8 mouse cellular contexts compared by ENCODE assay signal in genomic region chr5:92924851-92925477, GRCm38 (mm10).
DNase-seq lines count a peak whose midpoint lies in the region; ATAC-seq and TF ChIP-seq lines count a peak whose summit lies in the region.

No protein-coding gene starts in this region.

- peaks cover 48% of the 10 kb centered on the region for H3K36me3 ChIP-seq in heart, embryonic 14.5 days (ENCODE audit: control insufficient read depth, insufficient read depth, low read length)
- peaks cover 7% of the 10 kb centered on the region for H3K36me3 ChIP-seq in kidney, embryonic 16.5 days (ENCODE audit: insufficient read depth, low read length)
- H3K36me3 ChIP-seq in stomach, postnatal 0 days (ENCODE audit: control insufficient read depth, insufficient read depth, low read length): peaks cover 2% of the 10 kb centered on the region; the same call in 1 of the 2 replicates

- peaks cover 25 to 55% of the 10 kb centered on the region in 2 experiments for H3K4me1 ChIP-seq in heart, embryonic 14.5 days (ENCODE audit: control insufficient read depth in 2 of 2, insufficient read depth in 2 of 2, low read length in 2 of 2)
- H3K4me1 ChIP-seq in kidney, embryonic 16.5 days (ENCODE audit: insufficient read depth, low read length): peaks cover 30% of the 10 kb centered on the region
- peaks cover 2% of the 10 kb centered on the region; the same call in 1 of the 2 replicates for H3K4me1 ChIP-seq in stomach, postnatal 0 days (replicated peaks; ENCODE audit: control insufficient read depth, insufficient read depth)

- H3K27me3 ChIP-seq in heart, embryonic 14.5 days (ENCODE audit: control insufficient read depth, insufficient read depth, low read length): no peaks in the 10 kb centered on the region
- H3K27me3 ChIP-seq in kidney, embryonic 16.5 days (ENCODE audit: insufficient read depth, low read length): no peaks in the 10 kb centered on the region
- H3K27me3 ChIP-seq in stomach, postnatal 0 days (ENCODE audit: control insufficient read depth, insufficient read depth, low read length): no peaks in the 10 kb centered on the region

- peak overlapping the region; percentile 51 for H3K4me2 ChIP-seq in heart, embryonic 14.5 days (ENCODE audit: low read length)
- peak overlapping the region; percentile 50 for H3K4me2 ChIP-seq in kidney, embryonic 16.5 days (replicated peaks; ENCODE audit: low read depth, low read length)
- peak overlapping the region; percentile 42 for H3K4me2 ChIP-seq in stomach, postnatal 0 days (replicated peaks; ENCODE audit: low read depth)

- no peaks in the 10 kb centered on the region for H3K9me3 ChIP-seq in heart, embryonic 14.5 days (ENCODE audit: control insufficient read depth, low read length)
- no peaks in the 10 kb centered on the region for H3K9me3 ChIP-seq in kidney, embryonic 16.5 days (ENCODE audit: low read length)
- H3K9me3 ChIP-seq in stomach, postnatal 0 days (ENCODE audit: control insufficient read depth, low read length): no peaks in the 10 kb centered on the region

- peak overlapping the region; percentile 51 for H3K9ac ChIP-seq in heart, embryonic 14.5 days (ENCODE audit: low read length)
- H3K9ac ChIP-seq in kidney, embryonic 16.5 days (replicated peaks; ENCODE audit: low read length): peak overlapping the region; percentile 49
- peak overlapping the region; percentile 18; the same call in 1 of the 2 replicates for H3K9ac ChIP-seq in stomach, postnatal 0 days (ENCODE audit: low read length)

- WGBS in heart, embryonic 14.5 days: 8% methylated on average over 17 of the region's 17 CpGs
- WGBS in kidney, embryonic 16.5 days: 11% methylated on average over 17 of the region's 17 CpGs
- WGBS in stomach, postnatal 0 days: 23% methylated on average over 17 of the region's 17 CpGs

- DNase-seq in urinary bladder, adult 18-20 months (ENCODE audit: low spot score in 2 of 2): peak; percentile 78
- no peak for DNase-seq in urinary bladder, postnatal 10 days (ENCODE audit: low spot score)
- DNase-seq in lung, postnatal 10 days: peak; percentile 71
- peak; percentile 94 for DNase-seq in stomach, postnatal 0 days (ENCODE audit: low spot score)
- no peak for DNase-seq in right cerebral cortex, adult 18-20 months
- DNase-seq in left cerebral cortex, adult 9 months (ENCODE audit: low spot score in 2 of 2): no peak

- TF ChIP-seq CTCF in stomach, postnatal 0 days (IDR thresholded peaks at IDR 0.05; ENCODE audit: low read depth): no peak

- peak overlapping the region; percentile 61 to 84 for H3K27ac ChIP-seq in heart, embryonic 14.5 days (replicated peaks in 1 of 2; ENCODE audit: control insufficient read depth in 1 of 2, insufficient read depth in 1 of 2, low read depth in 2 of 2, low read length in 2 of 2)
- H3K27ac ChIP-seq in kidney, embryonic 16.5 days (ENCODE audit: low read length): peak overlapping the region; percentile 80
- peak overlapping the region; percentile 63 for H3K27ac ChIP-seq in stomach, postnatal 0 days (replicated peaks)

- no peak for TF ChIP-seq EP300 in stomach, postnatal 0 days (optimal IDR thresholded peaks at IDR 0.05)

- ATAC-seq in heart, embryonic 14.5 days (ENCODE audit: insufficient number of reproducible peaks, insufficient read depth, low FRiP score, low read depth): peak; percentile 61; the same call in 1 of the 2 replicates
- ATAC-seq in kidney, embryonic 16.5 days (ENCODE audit: low FRiP score, low TSS enrichment): peak; percentile 88
- ATAC-seq in stomach, postnatal 0 days (ENCODE audit: low FRiP score, low TSS enrichment): peak; percentile 94

- peak overlapping the region; percentile 18 to 20; a peak in 3 of 4 replicates for H3K4me3 ChIP-seq in heart, embryonic 14.5 days (ENCODE audit: control insufficient read depth in 1 of 2, insufficient read depth in 1 of 2, low read depth in 1 of 2, low read length in 2 of 2)
- H3K4me3 ChIP-seq in kidney, embryonic 16.5 days (ENCODE audit: low read length): peak overlapping the region; percentile 30
- H3K4me3 ChIP-seq in stomach, postnatal 0 days (ENCODE audit: low read depth, low read length): 0 out of 2 replicates have a peak overlapping the region, but pooled peaks have one; percentile 17

Comparison
In these comparisons a context has a peak if more than half of its experiments do, and no peak if none do; other contexts are left out.
1. DNase-seq: peak in urinary bladder, adult 18-20 months (2 of 2), lung, postnatal 10 days (single experiment) and stomach, postnatal 0 days (single experiment); none in urinary bladder, postnatal 10 days (single experiment), right cerebral cortex, adult 18-20 months (single experiment) and left cerebral cortex, adult 9 months (0 of 2).
2. Peak in every context shown above with its lines, with median percentiles within 50 percentile points of each other: ATAC-seq, H3K27ac ChIP-seq, H3K4me2 ChIP-seq, H3K4me3 ChIP-seq and H3K9ac ChIP-seq.